Mouse (Mus musculus): Measurements from ENCODE around the gene Il10. TPM values are rescaled to one million over a fixed set of nuclear protein-coding genes. Genes with fewer than 3 reads are reported as not detected.

Il10 gene
- polyA plus RNA-seq, 1 experiment from 2014 or later: not detected

DNA sequence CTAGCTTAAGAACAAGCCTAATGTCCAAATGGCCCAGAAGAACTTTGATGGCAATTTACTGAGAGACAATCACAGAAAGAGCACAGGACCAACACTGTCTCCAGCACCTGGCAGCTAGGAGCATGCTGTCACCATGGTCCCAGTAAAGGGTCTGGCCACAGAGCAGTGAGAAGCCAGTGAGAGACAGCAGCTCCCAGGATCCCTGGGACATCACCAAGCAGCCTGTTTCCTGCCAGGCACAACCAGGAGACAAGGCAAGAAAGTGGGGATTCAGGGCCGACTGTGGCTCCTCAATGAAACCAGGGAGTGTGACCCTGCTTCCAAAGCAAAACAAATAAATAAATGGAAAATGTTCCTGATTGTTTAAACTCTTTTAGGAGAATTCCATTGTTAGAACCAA is 39.8 kb downstream of the Il10 start:
- DNase-seq (ENCODE audit: low spot score) (no peak), ATAC-seq (replicated peaks; ENCODE audit: low FRiP score, low TSS enrichment, low read depth) (no peak)
- Histone ChIP-seq H3K4me3 (ENCODE audit: low read depth, low read length) (no peak overlapping the region), H3K4me2 (ENCODE audit: low read length) (no peak overlapping the region), H3K9ac (ENCODE audit: low read length) (no peak overlapping the region), H3K4me1 (replicated peaks; ENCODE audit: control insufficient read depth, insufficient read depth, low read length) (peaks cover 36% of the 10 kb centered on the region), H3K36me3 (ENCODE audit: control insufficient read depth, insufficient read depth, low read length) (peaks cover 40% of the 10 kb centered on the region), H3K27me3 (replicated peaks; ENCODE audit: control insufficient read depth, insufficient read depth, low read length) (no peaks in the 10 kb centered on the region), H3K9me3 (ENCODE audit: control insufficient read depth, low read length) (no peaks in the 10 kb centered on the region), H3K27ac (ENCODE audit: low read depth) (no peak overlapping the region)
- 52% methylated on average over 1 of the region's 1 CpGs for WGBS

DNA sequence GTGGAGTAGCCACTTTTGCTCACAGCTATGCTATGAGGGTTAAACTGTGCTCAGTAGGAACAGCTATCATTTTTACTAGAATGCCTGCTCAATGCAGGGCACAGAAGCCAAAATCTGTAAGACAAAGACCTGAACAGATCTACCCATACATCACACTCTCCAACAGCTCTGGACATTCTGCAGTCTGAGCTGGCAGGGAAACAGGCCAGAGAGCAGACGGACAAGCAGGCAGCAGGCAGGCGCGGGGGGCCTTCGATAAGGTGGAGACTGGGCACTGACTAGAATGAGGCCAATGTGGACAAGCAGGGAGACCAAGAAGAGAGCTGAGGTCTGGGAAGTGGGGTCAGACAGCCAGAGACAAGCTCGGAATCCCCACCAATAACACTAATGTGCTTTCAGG is 40.2 kb downstream of the Il10 start:
- 78% methylated on average over 5 of the region's 5 CpGs for WGBS
- no peak overlapping the region for H3K9ac ChIP-seq (ENCODE audit: low read length)
- H3K9me3 ChIP-seq (ENCODE audit: control insufficient read depth, low read length): no peaks in the 10 kb centered on the region

DNA sequence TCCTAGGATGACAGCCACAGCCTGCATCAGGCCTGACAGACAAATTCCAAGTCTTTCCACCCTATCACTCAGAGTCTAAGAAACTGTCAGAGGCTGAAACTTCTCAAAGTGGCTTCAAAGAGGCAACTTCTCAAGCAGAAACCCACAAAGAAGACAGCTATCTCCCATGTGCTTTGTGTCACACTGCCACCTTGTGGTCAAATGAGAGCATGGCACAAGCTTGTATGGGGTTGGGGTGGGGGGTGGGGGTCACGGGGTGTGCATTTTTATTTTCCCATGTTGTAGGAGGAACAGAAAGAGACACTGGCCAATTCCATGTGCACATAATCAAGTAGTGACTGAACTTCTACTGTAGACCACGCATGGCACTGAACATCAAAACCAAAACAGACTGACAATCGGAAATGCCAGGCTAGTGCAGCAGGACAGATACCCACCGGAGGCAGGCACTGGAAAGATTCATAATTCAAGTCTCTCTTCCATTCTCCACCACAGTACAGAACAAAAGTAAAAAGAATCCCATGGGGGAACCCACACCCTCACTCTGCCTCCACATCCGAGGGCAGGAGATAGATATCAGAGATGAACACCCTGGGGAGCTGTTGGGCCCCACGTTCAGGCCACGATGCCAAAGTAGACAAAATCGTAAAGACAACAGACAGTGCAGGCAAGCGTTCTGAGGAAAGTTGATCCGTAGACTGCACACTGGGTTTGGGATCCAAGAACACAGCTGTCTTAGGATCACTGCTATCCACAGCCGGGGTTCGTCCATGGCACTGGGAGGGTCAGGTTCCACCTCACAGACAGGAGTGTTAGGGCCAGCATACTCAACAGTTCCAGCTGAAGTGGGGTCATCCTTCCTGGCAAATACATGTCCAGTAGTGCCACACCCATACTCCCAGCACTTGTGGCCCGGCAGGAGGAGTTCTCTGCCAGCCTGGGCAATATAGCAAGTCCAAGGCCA is 40.9 kb downstream of the Il10 start:
- no peak overlapping the region for H3K9ac ChIP-seq (ENCODE audit: low read length)
- ATAC-seq (replicated peaks; ENCODE audit: low FRiP score, low TSS enrichment, low read depth) (peak; percentile 4; the same call in 1 of the 2 replicates), DNase-seq (ENCODE audit: low spot score) (no peak)
- no peaks in the 10 kb centered on the region for H3K9me3 ChIP-seq (ENCODE audit: control insufficient read depth, low read length)
- peaks cover 36% of the 10 kb centered on the region for H3K4me1 ChIP-seq (replicated peaks; ENCODE audit: control insufficient read depth, insufficient read depth, low read length)
- no peak overlapping the region for H3K27ac ChIP-seq (ENCODE audit: low read depth)
- H3K4me2 ChIP-seq (ENCODE audit: low read length): no peak overlapping the region
- H3K4me3 ChIP-seq (ENCODE audit: low read depth, low read length): no peak overlapping the region
- WGBS: 62% methylated on average over 13 of the region's 13 CpGs
- H3K27me3 ChIP-seq (replicated peaks; ENCODE audit: control insufficient read depth, insufficient read depth, low read length): no peaks in the 10 kb centered on the region
- peaks cover 28% of the 10 kb centered on the region for H3K36me3 ChIP-seq (ENCODE audit: control insufficient read depth, insufficient read depth, low read length)

More for the DNA sequence above, 40.2 kb downstream of the Il10 start:
- H3K27me3 ChIP-seq (replicated peaks; ENCODE audit: control insufficient read depth, insufficient read depth, low read length): no peaks in the 10 kb centered on the region
- H3K4me3 ChIP-seq (ENCODE audit: low read depth, low read length): no peak overlapping the region
- H3K4me2 ChIP-seq (ENCODE audit: low read length): no peak overlapping the region
- H3K4me1 ChIP-seq (replicated peaks; ENCODE audit: control insufficient read depth, insufficient read depth, low read length): peaks cover 36% of the 10 kb centered on the region
- H3K36me3 ChIP-seq (ENCODE audit: control insufficient read depth, insufficient read depth, low read length): peaks cover 36% of the 10 kb centered on the region
- H3K27ac ChIP-seq (ENCODE audit: low read depth): no peak overlapping the region
- ATAC-seq (replicated peaks; ENCODE audit: low FRiP score, low TSS enrichment, low read depth) (no peak), DNase-seq (ENCODE audit: low spot score) (no peak)

DNA sequence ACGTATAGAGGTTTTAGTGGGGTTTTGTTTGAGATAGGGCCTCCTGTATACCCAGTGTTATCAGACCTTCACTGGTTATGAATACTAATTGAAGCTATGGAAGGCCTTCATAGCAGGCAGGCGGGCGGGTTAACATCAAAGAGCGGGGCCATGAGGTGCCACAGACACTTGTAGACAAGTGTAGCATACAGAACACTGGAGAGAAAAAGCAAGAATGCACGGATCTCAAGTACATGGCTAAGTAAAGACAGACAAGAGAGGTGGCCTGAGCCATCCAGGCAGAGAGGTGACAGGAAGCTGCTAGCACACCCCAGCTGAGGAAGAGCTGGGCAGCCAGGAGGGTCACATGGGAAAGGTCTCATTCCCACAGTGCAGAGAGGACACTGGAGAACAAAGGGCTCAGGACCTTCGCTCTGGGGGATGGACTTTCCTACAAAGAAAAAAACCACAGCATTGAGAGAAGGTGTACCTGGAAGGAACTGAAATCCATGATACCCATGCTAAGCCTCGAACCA is 42.2 kb downstream of the Il10 start:
- H3K9ac ChIP-seq (ENCODE audit: low read length): no peak overlapping the region
- 75% methylated on average over 7 of the region's 7 CpGs for WGBS
- peaks cover 16% of the 10 kb centered on the region for H3K36me3 ChIP-seq (ENCODE audit: control insufficient read depth, insufficient read depth, low read length)
- H3K4me2 ChIP-seq (ENCODE audit: low read length): no peak overlapping the region
- ATAC-seq (replicated peaks; ENCODE audit: low FRiP score, low TSS enrichment, low read depth) (no peak), DNase-seq (ENCODE audit: low spot score) (no peak)
- H3K4me1 ChIP-seq (replicated peaks; ENCODE audit: control insufficient read depth, insufficient read depth, low read length): peaks cover 36% of the 10 kb centered on the region
- no peak overlapping the region for H3K4me3 ChIP-seq (ENCODE audit: low read depth, low read length)
- no peaks in the 10 kb centered on the region for H3K27me3 ChIP-seq (replicated peaks; ENCODE audit: control insufficient read depth, insufficient read depth, low read length)
- H3K9me3 ChIP-seq (ENCODE audit: control insufficient read depth, low read length): no peaks in the 10 kb centered on the region
- H3K27ac ChIP-seq (ENCODE audit: low read depth): no peak overlapping the region; the same call in 1 of the 2 replicates

DNA sequence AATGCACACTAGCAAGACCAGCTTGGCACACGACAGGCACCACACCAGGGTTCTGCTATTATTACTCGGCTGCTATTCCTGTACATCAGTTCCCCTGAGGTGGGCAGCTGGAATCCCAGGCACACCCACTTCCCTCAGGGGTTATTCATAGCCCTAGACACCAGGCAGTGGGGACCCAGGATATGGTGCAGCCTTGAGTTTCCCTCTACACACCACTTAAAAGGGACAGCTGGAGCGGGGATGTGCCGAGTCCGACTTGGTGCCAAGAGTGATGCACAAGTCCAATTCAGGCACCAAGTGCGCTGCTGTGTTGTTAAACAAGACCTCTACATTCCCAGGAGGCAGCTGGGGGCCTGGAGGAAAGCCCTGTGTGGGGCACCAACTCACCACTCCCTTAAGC is 43.2 kb downstream of the Il10 start:
- WGBS: 68% methylated on average over 6 of the region's 6 CpGs
- H3K4me1 ChIP-seq (replicated peaks; ENCODE audit: control insufficient read depth, insufficient read depth, low read length): peaks cover 36% of the 10 kb centered on the region
- H3K36me3 ChIP-seq (ENCODE audit: control insufficient read depth, insufficient read depth, low read length): peaks cover 6% of the 10 kb centered on the region
- H3K9ac ChIP-seq (ENCODE audit: low read length): no peak overlapping the region
- no peak overlapping the region for H3K27ac ChIP-seq (ENCODE audit: low read depth)
- H3K9me3 ChIP-seq (ENCODE audit: control insufficient read depth, low read length): no peaks in the 10 kb centered on the region
- no peak overlapping the region for H3K4me3 ChIP-seq (ENCODE audit: low read depth, low read length)
- no peak for DNase-seq (ENCODE audit: low spot score)
- no peak overlapping the region for H3K4me2 ChIP-seq (ENCODE audit: low read length)
- ATAC-seq (replicated peaks; ENCODE audit: low FRiP score, low TSS enrichment, low read depth): no peak
- H3K27me3 ChIP-seq (replicated peaks; ENCODE audit: control insufficient read depth, insufficient read depth, low read length): no peaks in the 10 kb centered on the region

DNA sequence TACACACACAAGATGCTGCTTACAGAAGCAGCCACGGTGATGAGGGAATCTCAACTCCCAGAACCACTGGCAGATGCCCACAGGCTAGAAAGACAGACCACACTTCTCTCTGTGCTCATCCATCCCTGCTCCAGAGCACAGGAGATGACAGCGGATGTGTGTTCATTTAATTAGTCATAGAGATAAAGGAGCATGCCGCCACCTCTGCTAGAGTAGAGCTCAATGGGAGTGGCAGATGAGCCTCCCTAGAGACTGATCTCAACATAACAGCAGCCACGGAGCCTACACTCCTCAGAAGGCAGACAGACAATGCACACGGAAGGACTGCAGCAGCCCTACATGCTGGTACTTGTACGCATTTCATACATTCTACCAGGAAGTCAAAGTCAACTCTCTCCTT is 44.6 kb downstream of the Il10 start:
- no peaks in the 10 kb centered on the region for H3K27me3 ChIP-seq (replicated peaks; ENCODE audit: control insufficient read depth, insufficient read depth, low read length)
- no peaks in the 10 kb centered on the region for H3K36me3 ChIP-seq (ENCODE audit: control insufficient read depth, insufficient read depth, low read length)
- no peak for DNase-seq (ENCODE audit: low spot score)
- H3K9ac ChIP-seq (ENCODE audit: low read length): no peak overlapping the region
- H3K4me1 ChIP-seq (replicated peaks; ENCODE audit: control insufficient read depth, insufficient read depth, low read length): peaks cover 27% of the 10 kb centered on the region
- no peak overlapping the region for H3K4me3 ChIP-seq (ENCODE audit: low read depth, low read length)
- H3K4me2 ChIP-seq (ENCODE audit: low read length): no peak overlapping the region
- H3K27ac ChIP-seq (ENCODE audit: low read depth): no peak overlapping the region
- H3K9me3 ChIP-seq (ENCODE audit: control insufficient read depth, low read length): no peaks in the 10 kb centered on the region
- WGBS: 49% methylated on average over 6 of the region's 6 CpGs
- ATAC-seq (replicated peaks; ENCODE audit: low FRiP score, low TSS enrichment, low read depth): 0 out of 2 replicates have a peak, but pooled peaks have one; percentile 15

DNA sequence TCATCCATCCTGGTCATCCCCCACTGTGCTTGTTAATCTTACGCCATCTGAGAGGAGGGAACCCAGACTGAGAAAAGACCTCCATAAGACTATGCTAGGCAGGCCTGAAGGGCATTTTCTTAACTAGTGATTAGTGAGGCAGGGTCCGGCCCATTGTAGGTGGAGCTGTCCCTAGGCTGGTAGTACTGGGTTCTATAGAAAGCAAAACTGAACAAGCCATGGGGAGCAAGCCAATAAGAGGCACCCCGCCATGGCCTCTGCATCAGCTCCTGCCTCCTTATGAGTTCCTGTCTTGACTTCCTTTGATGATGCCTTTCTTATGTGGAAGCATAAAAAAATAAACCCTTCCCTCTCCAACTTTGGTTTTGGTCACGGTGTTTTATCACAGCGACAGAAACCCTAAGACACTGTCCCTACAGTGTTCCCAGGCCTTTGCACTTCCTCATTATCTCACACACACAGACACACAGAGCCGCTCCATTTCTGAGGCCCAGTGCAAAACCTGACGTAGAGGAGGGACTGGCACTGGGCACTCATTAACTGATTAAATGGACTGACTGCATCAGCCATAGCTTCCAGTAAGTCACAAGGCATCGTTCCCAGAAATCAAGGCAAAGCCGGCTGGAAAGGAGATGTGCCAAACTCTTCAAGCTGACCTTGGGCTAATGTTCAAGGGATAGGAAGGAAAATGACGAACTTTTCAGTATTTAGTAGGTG is 48.5 kb downstream of the Il10 start:
- Histone ChIP-seq H3K27me3 (replicated peaks; ENCODE audit: control insufficient read depth, insufficient read depth, low read length) (no peaks in the 10 kb centered on the region), H3K9ac (ENCODE audit: low read length) (no peak overlapping the region), H3K27ac (ENCODE audit: low read depth) (no peak overlapping the region), H3K4me1 (replicated peaks; ENCODE audit: control insufficient read depth, insufficient read depth, low read length) (peaks cover 4% of the 10 kb centered on the region; the same call in 1 of the 2 replicates), H3K4me3 (ENCODE audit: low read depth, low read length) (no peak overlapping the region), H3K4me2 (ENCODE audit: low read length) (no peak overlapping the region), H3K36me3 (ENCODE audit: control insufficient read depth, insufficient read depth, low read length) (no peaks in the 10 kb centered on the region), H3K9me3 (ENCODE audit: control insufficient read depth, low read length) (no peaks in the 10 kb centered on the region)
- ATAC-seq (replicated peaks; ENCODE audit: low FRiP score, low TSS enrichment, low read depth) (no peak), DNase-seq (ENCODE audit: low spot score) (no peak)
- WGBS: 90% methylated on average over 10 of the region's 10 CpGs

DNA sequence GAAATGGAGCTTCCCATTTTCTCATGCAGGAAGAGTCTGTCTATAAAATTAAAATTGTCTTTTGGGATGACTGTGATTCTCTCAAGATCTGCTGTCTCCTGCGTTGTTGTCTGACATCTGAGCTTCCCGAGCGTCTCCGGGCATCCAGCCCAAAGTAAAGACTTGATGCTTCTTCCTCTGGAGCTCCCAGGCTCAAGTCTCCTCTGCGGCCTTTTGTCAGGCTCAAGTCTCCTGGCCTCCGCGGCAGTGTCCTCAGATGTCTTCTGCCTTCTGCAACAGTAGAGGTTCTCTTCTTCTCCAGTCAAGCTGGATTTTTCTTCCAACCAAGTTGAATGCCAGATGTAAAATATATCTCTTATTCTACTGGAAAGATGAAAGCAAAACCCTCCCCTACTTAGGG is 49.4 kb downstream of the Il10 start:
- Histone ChIP-seq H3K36me3 (ENCODE audit: control insufficient read depth, insufficient read depth, low read length) (no peaks in the 10 kb centered on the region), H3K27ac (ENCODE audit: low read depth) (no peak overlapping the region), H3K4me3 (ENCODE audit: low read depth, low read length) (no peak overlapping the region), H3K9ac (ENCODE audit: low read length) (no peak overlapping the region), H3K4me1 (replicated peaks; ENCODE audit: control insufficient read depth, insufficient read depth, low read length) (peaks cover 5% of the 10 kb centered on the region; the same call in 1 of the 2 replicates), H3K9me3 (ENCODE audit: control insufficient read depth, low read length) (no peaks in the 10 kb centered on the region), H3K4me2 (ENCODE audit: low read length) (no peak overlapping the region), H3K27me3 (replicated peaks; ENCODE audit: control insufficient read depth, insufficient read depth, low read length) (no peaks in the 10 kb centered on the region)
- ATAC-seq (replicated peaks; ENCODE audit: low FRiP score, low TSS enrichment, low read depth): no peak
- 86% methylated on average over 7 of the region's 7 CpGs for WGBS
- DNase-seq (ENCODE audit: low spot score): no peak

Data from intestine, embryonic 14.5 days (tissue).